Mouse (Mus musculus): Measurements from ENCODE around the gene Cbx8. TPM values are rescaled to one million over a fixed set of nuclear protein-coding genes. Genes with fewer than 3 reads are reported as not detected.

Gene Cbx8
- polyA plus RNA-seq (2017; shearing (Covaris generic)) = 15.4 TPM

GRCm38 (mm10) chr11:119040600-119041324, at the start of gene Cbx8:
Gene Cbx8 (minus strand): TSS chr11:119040969.

DNA sequence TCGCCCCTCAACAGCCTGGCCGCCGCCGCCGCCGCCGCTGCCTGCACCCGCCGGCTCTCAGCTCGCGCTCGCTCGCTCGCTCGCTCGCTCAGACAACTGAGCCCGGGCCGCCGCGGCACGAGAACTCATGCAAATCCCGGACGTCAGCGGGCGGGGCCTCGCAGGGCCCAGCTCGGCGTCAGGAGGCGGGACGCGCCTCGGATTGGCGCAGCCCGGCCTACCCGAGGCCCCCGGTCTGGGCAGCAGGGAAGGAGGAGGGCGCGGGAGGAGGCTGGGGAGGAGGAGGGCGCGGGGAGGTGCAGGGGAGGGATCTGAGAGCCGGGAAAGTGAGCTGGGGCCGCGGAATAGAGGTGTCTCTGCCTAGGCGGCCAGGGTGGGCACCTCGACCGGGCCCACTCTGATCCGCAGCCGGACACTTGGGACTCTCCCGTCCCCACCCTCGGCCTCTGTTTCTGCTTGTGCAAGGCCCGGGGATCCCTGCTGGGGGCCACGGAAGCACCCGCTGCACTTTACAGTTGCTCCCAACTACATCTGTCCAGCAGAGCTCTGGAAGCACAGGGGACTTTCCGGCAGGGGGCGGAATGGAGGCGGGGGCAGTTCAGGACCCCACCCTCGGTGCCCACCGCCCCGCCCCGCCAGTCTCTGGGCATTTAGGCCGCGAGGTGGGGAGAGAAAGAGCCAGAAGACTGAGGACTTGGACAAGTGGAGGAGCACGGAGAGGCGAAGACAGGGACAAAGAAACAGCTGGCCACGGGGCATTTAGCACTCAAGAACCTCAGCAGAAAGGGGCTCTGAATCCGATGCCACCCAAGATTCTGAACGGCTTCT, 45.6 kb upstream of the Cbx8 start, which contains the start of gene Cbx4:
TSS of gene Cbx4 (minus strand) at position 78 of the 828 bp plus-strand sequence.

DNA sequence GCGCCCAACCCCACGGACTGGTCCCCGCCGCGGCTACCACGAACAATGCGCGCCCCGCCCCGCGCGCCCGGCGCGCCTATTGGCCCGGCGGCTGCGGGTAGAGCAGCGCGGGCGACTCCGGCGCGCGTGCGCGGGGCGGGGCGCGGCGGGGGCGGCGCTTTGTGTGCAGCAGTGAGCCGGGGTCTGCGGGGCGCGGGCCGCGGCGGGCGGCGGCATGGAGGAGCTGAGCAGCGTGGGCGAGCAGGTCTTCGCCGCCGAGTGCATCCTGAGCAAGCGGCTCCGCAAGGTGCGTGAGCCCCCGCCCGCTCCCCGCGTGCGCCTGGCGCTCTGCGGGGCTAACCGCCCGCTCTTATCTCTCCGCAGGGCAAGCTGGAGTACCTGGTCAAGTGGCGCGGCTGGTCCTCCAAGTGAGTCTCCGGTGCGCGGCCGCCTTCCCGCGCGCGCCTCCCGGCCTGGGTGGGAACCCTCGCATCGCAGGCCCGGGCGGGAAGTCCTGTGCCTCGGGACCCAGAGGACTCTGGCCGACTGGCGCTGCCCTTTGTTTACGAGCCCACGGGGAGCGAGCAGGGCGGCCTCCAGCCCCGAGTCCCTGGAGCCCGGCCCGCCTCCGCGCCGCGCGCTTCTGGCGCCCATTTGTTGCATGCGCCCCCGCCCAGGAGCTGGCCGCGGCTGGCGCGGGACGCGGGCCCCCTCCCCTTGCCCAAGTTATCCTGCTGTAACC, 17.7 kb downstream of the Cbx8 start, which contains the start of gene Cbx2:
TSS of gene Cbx2 (plus strand) at position 68 of the 721 bp plus-strand sequence.

GRCm38 (mm10) chr11:118987999-118988398, 52.8 kb downstream of the Cbx8 start, which contains the start of gene Enpp7:
Gene Enpp7 (plus strand): TSS chr11:118988188.

Other genes with a start within 250 kb of the Cbx8 start
- not detected for gene Rbfox3, start 129.4 kb downstream of the Cbx8 start, polyA plus RNA-seq (2017; shearing (Covaris generic))
- gene Enpp7, start 52.8 kb downstream of the Cbx8 start, polyA plus RNA-seq (2017; shearing (Covaris generic)) = not detected
- gene Cbx2, start 18.0 kb downstream of the Cbx8 start, polyA plus RNA-seq (2017; shearing (Covaris generic)) = 6.2 TPM
- 5.6 TPM for gene Cbx4, start 45.3 kb upstream of the Cbx8 start, polyA plus RNA-seq (2017; shearing (Covaris generic))
- gene Tbc1d16, start 187.5 kb upstream of the Cbx8 start, polyA plus RNA-seq (2017; shearing (Covaris generic)) = 0.60 TPM
- 3.6 TPM for gene Ccdc40, start 187.6 kb upstream of the Cbx8 start, polyA plus RNA-seq (2017; shearing (Covaris generic))
- 30.0 TPM for gene Gaa, start 226.9 kb upstream of the Cbx8 start, polyA plus RNA-seq (2017; shearing (Covaris generic))

All from activated CD4-positive, CD25-positive, alpha-beta regulatory T cell, adult 9 weeks (primary cell).